Mouse (Mus musculus) liver, postnatal 0 days (tissue): ENCODE data around the gene Fam126a.

ENCODE experiments used
- CTCF ChIP-seq: sonication (generic); IDR thresholded peaks from 2 replicates; pipeline ENCODE4 v1.5.1; 2016; ENCODE audit warnings: antibody characterized with exemption, low read depth
- EP300 ChIP-seq: IDR thresholded peaks from 2 replicates; pipeline ENCODE4 v1.6.1; 2016; ENCODE audit warnings: antibody characterized with exemption, low read depth, mild to moderate bottlenecking

- TF ChIP-seq CTCF (no peak), EP300 (no peak)
These were observed 15.6 kb upstream of the Fam126a start for GRCm38 (mm10) chr5:24045998-24046631.
